Mouse (Mus musculus) bone marrow macrophage, adult 2 months (primary cell): ENCODE results near the gene Rere.

Source experiments
- CTCF ChIP-seq: IDR thresholded peaks from 2 replicates; pipeline ENCODE4 v1.5.1; 2012; ENCODE audit warnings: low read depth, mild to moderate bottlenecking, low read length, moderate library complexity
- POLR2A ChIP-seq: IDR thresholded peaks from 2 replicates; pipeline ENCODE4 v1.6.1; 2012; ENCODE audit warnings: mild to moderate bottlenecking, low read depth, low read length, borderline replicate concordance

- no peak for TF ChIP-seq CTCF
- TF ChIP-seq POLR2A, result no peak
These were observed 208.6 kb downstream of the Rere start for GRCm38 (mm10) chr4:150490050-150490449.
